Comparison of ENCODE assay signal across 9 mouse cellular contexts in the genomic region with DNA sequence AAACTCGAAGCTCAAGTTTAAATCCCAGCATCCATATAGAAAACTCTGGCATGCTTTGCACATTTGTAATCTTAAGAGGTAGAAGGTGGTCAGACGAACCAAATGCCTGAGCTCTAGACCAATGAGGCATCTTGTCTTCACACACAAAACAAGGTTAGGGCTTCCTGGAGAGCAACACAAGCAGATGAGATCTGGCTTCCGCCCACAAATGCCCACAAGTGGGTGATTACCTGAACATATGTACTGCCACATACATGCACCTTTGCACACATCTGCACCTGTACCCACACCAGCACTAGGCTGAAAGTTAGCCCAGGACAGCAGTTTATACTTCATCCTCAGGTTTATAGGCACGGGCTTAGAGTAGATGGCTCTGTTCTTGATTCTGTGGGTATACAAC. TPM values are rescaled to one million over a fixed set of nuclear protein-coding genes. Genes with fewer than 3 reads are reported as not detected.
DNase-seq lines count a peak whose midpoint lies in the region.
"Had no signal": no experiment of that assay in that cellular context is flagged by ENCODE, and none has a peak within 500 bp of the region (broad histone marks: within the 10 kb centered on the region; RNA-seq: fewer than 3 reads in every experiment).

No protein-coding gene starts in this region.

- DNase-seq in heart, adult 11 months: peak; percentile 92
- no peak for DNase-seq in heart, postnatal 25 days (ENCODE audit: low spot score)
- peak; percentile 29 to 39 for DNase-seq in spleen, postnatal 10 days (ENCODE audit: low spot score in 2 of 2)
- no peak for DNase-seq in spleen, adult 18-20 months
- peak; percentile 24 to 25 for DNase-seq in natural killer cell, adult 2 months (ENCODE audit: low spot score in 2 of 2)
- DNase-seq in layer of hippocampus, postnatal 10 days (ENCODE audit: low spot score in 2 of 2): no peak
- no peak for DNase-seq in adrenal gland, postnatal 14 days
- DNase-seq in cerebellum, adult 11-12 months: no peak
- DNase-seq: kidney, postnatal 10 days had no signal

- intact Hi-C loops in heart, postnatal 25 days (cut with DNase I): loop anchor here (5.0 kb wide), 1 partner anchor 38 kb away; the partner anchor contains the start of gene Man1a

RNA-seq across cellular contexts. Expression of gene Man1a, which starts 36.7 kb away (rescaled TPM):
- total RNA-seq in heart, postnatal 25 days (2021): 10 to 100 TPM; 35.0 to 36.2 TPM
- total RNA-seq in layer of hippocampus, postnatal 10 days (2021): 10 to 100 TPM; 35.6 to 38.6 TPM
- total RNA-seq in adrenal gland, postnatal 14 days (2021): 80.7 and 83.5 TPM in 2 replicates

Comparison
In these comparisons a context has a peak if more than half of its experiments do, and no peak if none do; other contexts are left out.
1. DNase-seq: peak in heart, adult 11 months (single experiment), spleen, postnatal 10 days (2 of 2) and natural killer cell, adult 2 months (2 of 2); none in heart, postnatal 25 days (single experiment), spleen, adult 18-20 months (0 of 2), layer of hippocampus, postnatal 10 days (0 of 2), adrenal gland, postnatal 14 days (single experiment) and cerebellum, adult 11-12 months (single experiment).